Mouse (Mus musculus): ENCODE measurements around the gene Onecut3. TPM values are rescaled to one million over a fixed set of nuclear protein-coding genes. Genes with fewer than 3 reads are reported as not detected.
A peak's percentile ranks its signal among the peaks of the same experiment; 100 is the strongest.

The Onecut3 gene
- polyA plus RNA-seq, 1 experiment from 2014 or later, result not detected

DNA sequence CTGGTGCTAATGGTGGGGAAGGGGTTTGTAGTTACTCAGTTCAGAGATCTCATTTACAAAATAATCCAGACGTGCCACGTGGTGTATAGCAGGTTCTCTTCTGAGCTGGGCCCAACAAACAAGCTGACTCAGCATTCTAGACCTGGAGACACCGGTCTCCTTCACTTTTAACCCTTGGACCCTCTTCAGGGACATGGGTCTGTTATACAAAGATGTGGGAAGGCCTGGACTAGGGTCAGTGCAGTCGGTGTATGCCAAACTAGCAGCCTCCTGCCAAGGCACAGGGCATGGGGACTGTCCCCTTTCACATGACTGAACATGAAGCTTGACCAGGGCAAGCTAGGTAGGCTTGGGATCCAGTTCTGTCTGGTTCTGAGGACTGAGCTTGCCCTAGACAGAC, 34.3 kb upstream of the Onecut3 start:
- 58% methylated on average over 4 of the region's 4 CpGs for WGBS
- no peaks in the 10 kb centered on the region for H3K9me3 ChIP-seq (ENCODE audit: control insufficient read depth, low read length)
- no peak overlapping the region for H3K4me2 ChIP-seq (ENCODE audit: low read depth, low read length)
- H3K36me3 ChIP-seq (ENCODE audit: control insufficient read depth, insufficient read depth, low read length), result no peaks in the 10 kb centered on the region
- ATAC-seq (ENCODE audit: low read depth), result no peak
- no peaks in the 10 kb centered on the region; the same call in 1 of the 2 replicates for H3K27me3 ChIP-seq (ENCODE audit: control insufficient read depth, insufficient read depth, low read depth, low read length)
- no peak overlapping the region for H3K4me3 ChIP-seq (ENCODE audit: low read length)
- H3K27ac ChIP-seq (ENCODE audit: low read length), result no peak overlapping the region
- no peak overlapping the region for H3K9ac ChIP-seq (ENCODE audit: low read length)
- no peaks in the 10 kb centered on the region; the same call in 1 of the 2 replicates for H3K4me1 ChIP-seq (replicated peaks; ENCODE audit: control insufficient read depth, insufficient read depth, low read length)

DNA sequence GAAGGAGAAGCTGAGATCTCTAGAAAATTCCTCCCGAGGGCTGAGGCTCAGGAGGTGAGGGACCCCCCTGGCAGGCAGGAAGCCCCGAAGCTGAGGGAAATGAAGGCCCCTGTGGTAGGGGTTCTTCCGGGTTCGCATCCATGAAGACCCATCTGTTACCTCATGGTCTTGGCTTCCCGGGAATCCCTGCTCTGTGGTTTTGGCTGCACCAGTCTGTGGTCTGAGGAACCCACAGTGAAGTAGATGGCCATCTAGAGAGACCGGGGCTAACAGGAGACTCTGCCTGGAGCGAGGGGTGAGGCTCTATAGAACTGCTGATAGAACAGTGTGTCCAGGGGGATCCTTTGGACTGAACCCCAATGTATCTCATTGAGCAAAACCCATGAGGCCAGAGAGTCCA, 33.3 kb upstream of the Onecut3 start:
- Histone ChIP-seq H3K4me3 (ENCODE audit: low read length) (no peak overlapping the region), H3K36me3 (ENCODE audit: control insufficient read depth, insufficient read depth, low read length) (no peaks in the 10 kb centered on the region), H3K27me3 (ENCODE audit: control insufficient read depth, insufficient read depth, low read depth, low read length) (no peaks in the 10 kb centered on the region; the same call in 1 of the 2 replicates), H3K4me2 (ENCODE audit: low read depth, low read length) (no peak overlapping the region), H3K27ac (ENCODE audit: low read length) (no peak overlapping the region), H3K4me1 (replicated peaks; ENCODE audit: control insufficient read depth, insufficient read depth, low read length) (no peaks in the 10 kb centered on the region; the same call in 1 of the 2 replicates), H3K9ac (ENCODE audit: low read length) (no peak overlapping the region), H3K9me3 (ENCODE audit: control insufficient read depth, low read length) (no peaks in the 10 kb centered on the region)
- WGBS, result 59% methylated on average over 7 of the region's 7 CpGs
- no peak for ATAC-seq (ENCODE audit: low read depth)

DNA sequence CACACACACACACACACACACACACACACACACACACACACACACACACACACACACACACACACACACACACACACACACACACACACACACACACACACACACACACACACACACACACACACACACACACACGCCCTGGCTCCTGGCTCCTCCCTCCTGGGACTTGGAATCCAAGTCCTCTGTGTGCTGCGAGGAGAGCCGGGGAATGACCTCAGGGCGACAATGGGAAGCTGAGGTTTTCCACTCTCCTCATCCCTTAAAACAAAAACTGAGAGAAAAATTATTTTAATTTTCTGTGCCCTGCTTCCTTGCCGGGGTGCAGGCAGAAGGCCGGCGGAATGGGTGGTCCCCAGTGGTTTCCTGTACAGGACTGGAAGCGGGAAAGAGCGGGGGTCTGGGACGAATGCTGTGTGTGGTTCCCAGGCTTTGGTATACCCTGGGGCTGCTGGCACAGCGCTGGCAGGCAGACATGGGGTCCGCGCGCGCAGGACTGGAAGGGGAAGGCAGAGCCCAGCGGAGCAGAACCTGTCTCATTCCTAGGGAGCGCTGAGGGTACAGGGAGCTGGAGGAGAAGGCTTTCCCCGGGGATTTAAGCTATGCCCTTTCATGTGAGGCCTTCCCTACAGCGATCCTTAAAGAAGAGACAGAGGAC, 30.1 kb upstream of the Onecut3 start:
- H3K4me2 ChIP-seq (ENCODE audit: low read depth, low read length), result peak overlapping the region; percentile 13; the same call in 1 of the 2 replicates
- H3K27ac ChIP-seq (ENCODE audit: low read length), result no peak overlapping the region
- H3K36me3 ChIP-seq (ENCODE audit: control insufficient read depth, insufficient read depth, low read length), result no peaks in the 10 kb centered on the region
- H3K4me3 ChIP-seq (ENCODE audit: low read length), result no peak overlapping the region
- ATAC-seq (ENCODE audit: low read depth), result no peak
- whole genome bisulfite sequencing, result 5% methylated on average over 18 of the region's 19 CpGs
- H3K9me3 ChIP-seq (ENCODE audit: control insufficient read depth, low read length), result no peaks in the 10 kb centered on the region
- no peak overlapping the region for H3K9ac ChIP-seq (ENCODE audit: low read length)
- no peaks in the 10 kb centered on the region; the same call in 1 of the 2 replicates for H3K27me3 ChIP-seq (ENCODE audit: control insufficient read depth, insufficient read depth, low read depth, low read length)
- H3K4me1 ChIP-seq (replicated peaks; ENCODE audit: control insufficient read depth, insufficient read depth, low read length), result no peaks in the 10 kb centered on the region; the same call in 1 of the 2 replicates

GRCm38 (mm10) chr10:80465066-80465465, 29.6 kb upstream of the Onecut3 start:
- no peak overlapping the region for H3K9ac ChIP-seq (ENCODE audit: low read length)
- no peak for ATAC-seq (ENCODE audit: low read depth)
- no peak overlapping the region for H3K4me3 ChIP-seq (ENCODE audit: low read length)
- H3K27me3 ChIP-seq (ENCODE audit: control insufficient read depth, insufficient read depth, low read depth, low read length), result no peaks in the 10 kb centered on the region; the same call in 1 of the 2 replicates
- 60% methylated on average over 5 of the region's 5 CpGs for WGBS
- H3K36me3 ChIP-seq (ENCODE audit: control insufficient read depth, insufficient read depth, low read length), result no peaks in the 10 kb centered on the region
- no peak overlapping the region for H3K27ac ChIP-seq (ENCODE audit: low read length)
- no peaks in the 10 kb centered on the region; the same call in 1 of the 2 replicates for H3K4me1 ChIP-seq (replicated peaks; ENCODE audit: control insufficient read depth, insufficient read depth, low read length)
- no peak overlapping the region for H3K4me2 ChIP-seq (ENCODE audit: low read depth, low read length)
- H3K9me3 ChIP-seq (ENCODE audit: control insufficient read depth, low read length), result no peaks in the 10 kb centered on the region

DNA sequence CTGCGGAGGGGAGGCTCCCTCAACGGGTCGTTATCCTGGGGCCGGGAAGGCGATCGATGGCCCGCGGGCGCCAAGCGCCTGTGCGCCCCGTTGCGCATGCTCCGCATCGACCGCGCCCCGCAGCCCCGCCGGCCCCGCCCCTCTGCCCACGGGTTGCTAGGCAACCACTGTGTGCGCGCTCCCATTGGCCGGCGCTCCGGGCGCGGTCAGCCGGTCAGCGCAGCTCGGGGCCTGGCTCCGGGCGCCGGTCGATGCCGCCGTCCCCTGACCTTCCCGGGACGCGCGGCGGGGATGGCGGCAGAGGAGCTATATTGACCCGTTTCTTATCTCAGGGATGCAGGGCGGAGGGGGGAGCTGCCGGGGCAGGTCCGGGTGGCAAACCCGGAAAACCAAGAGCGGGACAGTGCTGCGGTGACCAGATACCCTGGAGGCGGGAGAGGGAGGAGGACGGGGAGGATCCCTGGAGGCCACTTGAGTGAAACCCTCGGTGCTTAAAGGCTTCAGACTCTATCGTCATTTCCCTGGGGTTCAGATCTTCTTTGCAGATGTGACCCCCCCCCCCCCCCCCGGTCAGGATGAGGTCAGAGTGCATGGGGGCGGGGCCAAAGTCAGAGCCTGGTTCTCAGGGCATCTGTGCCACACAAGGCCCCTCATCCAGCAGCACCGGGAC, 19.2 kb upstream of the Onecut3 start:
- Histone ChIP-seq H3K9ac (ENCODE audit: low read length) (peak overlapping the region; percentile 67), H3K27me3 (ENCODE audit: control insufficient read depth, insufficient read depth, low read depth, low read length) (peaks cover 22% of the 10 kb centered on the region), H3K4me1 (replicated peaks; ENCODE audit: control insufficient read depth, insufficient read depth, low read length) (0 out of 2 replicates have a peak, but pooled peaks cover 4% of the 10 kb centered on the region), H3K4me3 (ENCODE audit: low read length) (peak overlapping the region; percentile 63), H3K27ac (ENCODE audit: low read length) (no peak overlapping the region), H3K4me2 (ENCODE audit: low read depth, low read length) (peak overlapping the region; percentile 90), H3K9me3 (ENCODE audit: control insufficient read depth, low read length) (no peaks in the 10 kb centered on the region), H3K36me3 (ENCODE audit: control insufficient read depth, insufficient read depth, low read length) (no peaks in the 10 kb centered on the region)
- 1% methylated on average over 49 of the region's 58 CpGs for WGBS
- ATAC-seq (ENCODE audit: low read depth), result peak; percentile 95

DNA sequence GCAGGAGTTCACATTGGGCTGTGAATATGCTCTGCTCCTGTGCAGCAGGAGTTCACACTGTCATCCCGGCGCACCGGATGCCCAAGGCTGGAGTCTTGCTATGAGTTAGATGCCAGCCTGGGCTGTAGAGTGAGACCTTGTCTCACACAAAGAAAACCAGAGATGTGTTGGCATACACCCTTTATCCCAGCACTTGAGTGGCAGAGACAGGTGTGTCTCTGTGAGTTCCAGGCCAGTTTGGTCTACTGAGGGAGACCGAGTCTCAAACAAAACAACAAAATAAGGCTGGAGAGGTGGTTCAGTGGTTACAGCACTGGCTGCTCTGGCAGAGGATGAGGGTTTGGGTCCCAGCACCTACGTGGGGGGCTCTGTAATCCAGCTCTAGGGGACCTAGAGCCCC, 16.1 kb upstream of the Onecut3 start:
- no peak for ATAC-seq (ENCODE audit: low read depth)
- WGBS, result 65% methylated on average over 5 of the region's 5 CpGs
- Histone ChIP-seq H3K4me2 (ENCODE audit: low read depth, low read length) (no peak overlapping the region), H3K36me3 (ENCODE audit: control insufficient read depth, insufficient read depth, low read length) (no peaks in the 10 kb centered on the region), H3K4me3 (ENCODE audit: low read length) (no peak overlapping the region), H3K9me3 (ENCODE audit: control insufficient read depth, low read length) (no peaks in the 10 kb centered on the region), H3K9ac (ENCODE audit: low read length) (no peak overlapping the region), H3K27me3 (ENCODE audit: control insufficient read depth, insufficient read depth, low read depth, low read length) (peaks cover 23% of the 10 kb centered on the region), H3K27ac (ENCODE audit: low read length) (no peak overlapping the region), H3K4me1 (replicated peaks; ENCODE audit: control insufficient read depth, insufficient read depth, low read length) (0 out of 2 replicates have a peak, but pooled peaks cover 4% of the 10 kb centered on the region)

- peak; percentile 60; the same call in 1 of the 2 replicates for ATAC-seq (ENCODE audit: low read depth)
- Histone ChIP-seq H3K9ac (ENCODE audit: low read length) (no peak overlapping the region), H3K36me3 (ENCODE audit: control insufficient read depth, insufficient read depth, low read length) (no peaks in the 10 kb centered on the region), H3K4me3 (ENCODE audit: low read length) (no peak overlapping the region), H3K4me1 (replicated peaks; ENCODE audit: control insufficient read depth, insufficient read depth, low read length) (no peaks in the 10 kb centered on the region), H3K4me2 (ENCODE audit: low read depth, low read length) (no peak overlapping the region), H3K27me3 (ENCODE audit: control insufficient read depth, insufficient read depth, low read depth, low read length) (peaks cover 47% of the 10 kb centered on the region), H3K27ac (ENCODE audit: low read length) (no peak overlapping the region), H3K9me3 (ENCODE audit: control insufficient read depth, low read length) (no peaks in the 10 kb centered on the region)
- 9% methylated on average over 5 of the region's 5 CpGs for whole genome bisulfite sequencing
These were observed 13.6 kb upstream of the Onecut3 start for GRCm38 (mm10) chr10:80481002-80481401.

DNA sequence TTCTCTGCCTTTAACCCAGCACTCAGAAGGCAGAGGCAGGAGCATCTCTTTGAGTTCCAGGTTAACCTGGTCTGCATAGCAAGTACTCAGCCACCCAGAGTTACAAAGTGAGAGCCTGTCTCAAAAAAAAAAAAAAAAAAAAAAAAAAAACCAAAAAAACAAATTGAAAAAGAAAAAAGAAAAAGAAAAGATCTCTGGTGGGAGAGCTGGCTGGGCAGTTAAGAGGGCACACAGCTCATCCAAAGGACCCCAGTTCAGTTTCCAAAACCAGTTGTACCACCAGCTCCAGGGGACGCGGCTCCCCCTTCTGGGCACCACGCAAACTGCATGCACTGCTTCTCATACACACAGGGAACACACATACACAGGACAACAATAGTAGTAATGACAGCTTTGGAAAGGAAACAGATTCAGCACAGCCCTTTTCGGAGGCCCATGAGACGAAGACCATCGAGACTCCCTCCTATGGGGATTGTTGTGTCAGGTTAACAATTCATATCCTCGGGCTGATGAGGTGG, 7.7 kb upstream of the Onecut3 start:
- peaks cover 4% of the 10 kb centered on the region for H3K9me3 ChIP-seq (ENCODE audit: control insufficient read depth, low read length)
- H3K4me1 ChIP-seq (replicated peaks; ENCODE audit: control insufficient read depth, insufficient read depth, low read length), result peaks cover 13% of the 10 kb centered on the region
- H3K9ac ChIP-seq (ENCODE audit: low read length), result no peak overlapping the region
- H3K36me3 ChIP-seq (ENCODE audit: control insufficient read depth, insufficient read depth, low read length), result no peaks in the 10 kb centered on the region
- WGBS, result 73% methylated on average over 7 of the region's 7 CpGs
- no peak overlapping the region for H3K4me3 ChIP-seq (ENCODE audit: low read length)
- H3K27ac ChIP-seq (ENCODE audit: low read length), result no peak overlapping the region
- H3K27me3 ChIP-seq (ENCODE audit: control insufficient read depth, insufficient read depth, low read depth, low read length), result peaks cover 82% of the 10 kb centered on the region
- H3K4me2 ChIP-seq (ENCODE audit: low read depth, low read length), result no peak overlapping the region
- ATAC-seq (ENCODE audit: low read depth), result no peak

DNA sequence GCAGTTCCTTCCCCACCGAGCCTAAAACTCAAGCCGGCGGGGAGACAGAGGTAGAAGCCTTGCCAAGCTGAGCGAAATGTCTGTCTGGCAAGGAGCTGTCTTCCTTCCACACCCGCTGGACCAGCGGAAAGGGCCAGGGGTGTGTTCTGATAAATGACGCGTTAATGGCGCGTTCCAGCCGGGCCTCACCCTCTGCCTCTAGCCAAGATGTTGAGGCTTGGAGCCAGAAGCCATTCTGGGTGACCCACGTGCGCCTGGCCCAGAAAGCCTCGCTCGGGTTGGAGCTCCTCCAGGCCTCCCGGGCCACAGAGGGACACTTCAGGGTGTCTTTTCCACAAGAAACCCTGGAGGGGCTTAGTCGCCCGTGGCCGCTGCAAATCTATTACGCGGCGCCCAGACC, 4.6 kb upstream of the Onecut3 start:
- H3K9ac ChIP-seq (ENCODE audit: low read length), result no peak overlapping the region
- no peaks in the 10 kb centered on the region for H3K36me3 ChIP-seq (ENCODE audit: control insufficient read depth, insufficient read depth, low read length)
- WGBS, result under 1% methylated on average over 22 of the region's 22 CpGs
- H3K4me2 ChIP-seq (ENCODE audit: low read depth, low read length), result peak overlapping the region; percentile 38
- H3K27me3 ChIP-seq (ENCODE audit: control insufficient read depth, insufficient read depth, low read depth, low read length), result peaks cover 93% of the 10 kb centered on the region
- no peak overlapping the region for H3K27ac ChIP-seq (ENCODE audit: low read length)
- H3K4me3 ChIP-seq (ENCODE audit: low read length), result 0 out of 2 replicates have a peak overlapping the region, but pooled peaks have one; percentile 19
- ATAC-seq (ENCODE audit: low read depth), result peak; percentile 91
- peaks cover 16% of the 10 kb centered on the region for H3K4me1 ChIP-seq (replicated peaks; ENCODE audit: control insufficient read depth, insufficient read depth, low read length)
- H3K9me3 ChIP-seq (ENCODE audit: control insufficient read depth, low read length), result peaks cover 4% of the 10 kb centered on the region

Measured in lung, embryonic 16.5 days (tissue).